14 mouse cellular contexts compared by ENCODE assay signal in genomic region chr4:148491448-148491847, GRCm38 (mm10). TPM values are rescaled to one million over a fixed set of nuclear protein-coding genes. Genes with fewer than 3 reads are reported as not detected.
A peak's percentile ranks its signal among the peaks of the same experiment; 100 is the strongest.
DNase-seq lines count a peak whose midpoint lies in the region; ATAC-seq and TF ChIP-seq lines count a peak whose summit lies in the region.
"Had no signal": no experiment of that assay in that cellular context is flagged by ENCODE, and none has a peak within 500 bp of the region (broad histone marks: within the 10 kb centered on the region; RNA-seq: fewer than 3 reads in every experiment).

No protein-coding gene starts in this region.

- no peaks in the 10 kb centered on the region for H3K9me3 ChIP-seq in forebrain, postnatal 0 days (ENCODE audit: low read length)
- H3K9me3 ChIP-seq in forebrain, embryonic 16.5 days (ENCODE audit: control insufficient read depth, low read length) = no peaks in the 10 kb centered on the region
- no peaks in the 10 kb centered on the region for H3K9me3 ChIP-seq in liver, postnatal 0 days (ENCODE audit: low read length)
- H3K9me3 ChIP-seq: embryonic facial prominence, embryonic 12.5 days; heart, embryonic 10.5 days; hindbrain, embryonic 10.5 days; limb, embryonic 10.5 days had no signal

- peaks cover 53% of the 10 kb centered on the region for H3K36me3 ChIP-seq in forebrain, postnatal 0 days (ENCODE audit: insufficient read depth)
- H3K36me3 ChIP-seq in forebrain, embryonic 16.5 days (ENCODE audit: control insufficient read depth, insufficient read depth) = peaks cover 24% of the 10 kb centered on the region
- peaks cover 53% of the 10 kb centered on the region for H3K36me3 ChIP-seq in liver, postnatal 0 days (replicated peaks; ENCODE audit: insufficient read depth, low read length)

- H3K27me3 ChIP-seq in forebrain, postnatal 0 days (ENCODE audit: insufficient read depth, low read length) = no peaks in the 10 kb centered on the region
- no peaks in the 10 kb centered on the region for H3K27me3 ChIP-seq in forebrain, embryonic 16.5 days (replicated peaks; ENCODE audit: control insufficient read depth, insufficient read depth, low read length)
- no peaks in the 10 kb centered on the region for H3K27me3 ChIP-seq in liver, postnatal 0 days (ENCODE audit: insufficient read depth, low read length)
- H3K27me3 ChIP-seq: embryonic facial prominence, embryonic 12.5 days had no signal

- no peak overlapping the region for H3K27ac ChIP-seq in forebrain, postnatal 0 days (ENCODE audit: low read depth, low read length)
- H3K27ac ChIP-seq in forebrain, embryonic 16.5 days (ENCODE audit: low read length) = no peak overlapping the region
- no peak overlapping the region for H3K27ac ChIP-seq in liver, postnatal 0 days (ENCODE audit: low read depth)
- H3K27ac ChIP-seq: embryonic facial prominence, embryonic 12.5 days; heart, embryonic 10.5 days; hindbrain, embryonic 10.5 days; limb, embryonic 10.5 days had no signal

- no peak overlapping the region for H3K9ac ChIP-seq in forebrain, postnatal 0 days
- no peak overlapping the region for H3K9ac ChIP-seq in forebrain, embryonic 16.5 days (replicated peaks; ENCODE audit: low read depth, low read length)
- no peak overlapping the region for H3K9ac ChIP-seq in liver, postnatal 0 days (replicated peaks)
- H3K9ac ChIP-seq: embryonic facial prominence, embryonic 12.5 days had no signal

- intact Hi-C loops in left cerebral cortex, postnatal 10 days (cut with DNase I) = no loop called here

- 56% methylated on average over 7 of the region's 7 CpGs for WGBS in forebrain, postnatal 0 days
- WGBS in forebrain, embryonic 16.5 days = 60% methylated on average over 7 of the region's 7 CpGs
- WGBS in liver, postnatal 0 days (ENCODE audit: insufficient replicate concordance) = 77% methylated on average over 7 of the region's 7 CpGs

- TF ChIP-seq CTCF in forebrain, postnatal 0 days (IDR thresholded peaks at IDR 0.05; ENCODE audit: low read depth) = peak; percentile 37; the same call in 1 of the 2 replicates
- no peak for TF ChIP-seq CTCF in liver, postnatal 0 days (IDR thresholded peaks at IDR 0.05; ENCODE audit: low read depth)

- DNase-seq in forebrain, postnatal 0 days = peak; percentile 40
- peak; percentile 33 to 42 for DNase-seq in left cerebral cortex, adult 18-20 months (ENCODE audit: low spot score in 2 of 2)
- DNase-seq in left cerebral cortex, postnatal 10 days (ENCODE audit: extremely low spot score in 1 of 2, low spot score in 2 of 2) = no peak
- DNase-seq in cerebellum, adult 18-20 months = peak; percentile 65 to 67
- peak; percentile 59 for DNase-seq in layer of hippocampus, adult 9-11 months
- DNase-seq in liver, postnatal 0 days = no peak
- DNase-seq: lung, adult 2 months had no signal

- no peak overlapping the region for H3K4me3 ChIP-seq in forebrain, postnatal 0 days (ENCODE audit: low read depth, low read length)
- no peak overlapping the region for H3K4me3 ChIP-seq in forebrain, embryonic 16.5 days (replicated peaks; ENCODE audit: low read length)
- no peak overlapping the region for H3K4me3 ChIP-seq in liver, postnatal 0 days (ENCODE audit: low read depth, low read length)
- H3K4me3 ChIP-seq: embryonic facial prominence, embryonic 12.5 days; heart, embryonic 10.5 days; hindbrain, embryonic 10.5 days; limb, embryonic 10.5 days; myocyte had no signal

- ATAC-seq in forebrain, postnatal 0 days = peak; percentile 53
- no peak for ATAC-seq in forebrain, embryonic 16.5 days
- ATAC-seq in liver, postnatal 0 days = no peak

- TF ChIP-seq EP300 in liver, postnatal 0 days (IDR thresholded peaks at IDR 0.05; ENCODE audit: low read depth) = no peak

- H3K4me1 ChIP-seq in forebrain, postnatal 0 days (ENCODE audit: insufficient read depth) = peaks cover 8% of the 10 kb centered on the region; the same call in 1 of the 2 replicates
- H3K4me1 ChIP-seq in forebrain, embryonic 16.5 days (replicated peaks; ENCODE audit: control insufficient read depth, insufficient read depth, low read length) = peaks cover 24% of the 10 kb centered on the region
- no peaks in the 10 kb centered on the region for H3K4me1 ChIP-seq in liver, postnatal 0 days (ENCODE audit: insufficient read depth)
- H3K4me1 ChIP-seq: embryonic facial prominence, embryonic 12.5 days had no signal

- H3K4me2 ChIP-seq in forebrain, postnatal 0 days (ENCODE audit: low read depth) = no peak overlapping the region
- no peak overlapping the region for H3K4me2 ChIP-seq in forebrain, embryonic 16.5 days (ENCODE audit: low read length)
- H3K4me2 ChIP-seq in liver, postnatal 0 days (ENCODE audit: low read depth, low read length) = no peak overlapping the region
- H3K4me2 ChIP-seq: embryonic facial prominence, embryonic 12.5 days had no signal

RNA-seq across cellular contexts. Expression of gene Angptl7, which starts 8.8 kb away (rescaled TPM):
- total RNA-seq in forebrain, postnatal 0 days (2014; rRNA removed) = 0.52 TPM in 1 of 2 replicates, not detected in the other
- polyA plus RNA-seq in forebrain, postnatal 0 days (2015; fragmentation: Nextera tagmentation; extraction: Ambion mirVana) = 0.21 and 0.33 TPM in 2 replicates
- polyA plus RNA-seq in forebrain, embryonic 16.5 days (2015; fragmentation: Nextera tagmentation; extraction: Ambion mirVana) = 0.29 and 0.32 TPM in 2 replicates
- total RNA-seq in left cerebral cortex, adult 18-20 months (2021) = under 1 TPM; 0.61 to 0.77 TPM
- under 1 TPM; 0.36 to 0.53 TPM for total RNA-seq in left cerebral cortex, postnatal 10 days (2021)
- polyA plus RNA-seq in liver, postnatal 0 days (2015; fragmentation: Nextera tagmentation; extraction: Ambion mirVana) = 1.3 TPM in 2 replicates
- total RNA-seq: megakaryocyte, adult 5-6 weeks had no signal

RNA-seq across cellular contexts. Expression of gene Mtor, which starts 43.0 kb away (rescaled TPM):
- total RNA-seq in forebrain, postnatal 0 days (2014; rRNA removed) = 35.2 and 43.6 TPM in 2 replicates
- 27.7 and 28.0 TPM in 2 replicates for polyA plus RNA-seq in forebrain, postnatal 0 days (2015; fragmentation: Nextera tagmentation; extraction: Ambion mirVana)
- polyA plus RNA-seq in forebrain, embryonic 16.5 days (2015; fragmentation: Nextera tagmentation; extraction: Ambion mirVana) = 23.1 and 24.2 TPM in 2 replicates
- total RNA-seq in left cerebral cortex, adult 18-20 months (2021) = 10 to 100 TPM; 91.6 to 97.9 TPM
- total RNA-seq in left cerebral cortex, postnatal 10 days (2021) = 10 to 100 TPM; 86.6 to 93.8 TPM
- polyA plus RNA-seq in liver, postnatal 0 days (2015; fragmentation: Nextera tagmentation; extraction: Ambion mirVana) = 12.3 and 13.0 TPM in 2 replicates

RNA-seq across cellular contexts. Expression of gene Ubiad1, which starts 46.9 kb away (rescaled TPM):
- 13.6 and 18.7 TPM in 2 replicates for total RNA-seq in forebrain, postnatal 0 days (2014; rRNA removed)
- polyA plus RNA-seq in forebrain, postnatal 0 days (2015; fragmentation: Nextera tagmentation; extraction: Ambion mirVana) = 11.7 and 12.2 TPM in 2 replicates
- 19.4 and 20.4 TPM in 2 replicates for polyA plus RNA-seq in forebrain, embryonic 16.5 days (2015; fragmentation: Nextera tagmentation; extraction: Ambion mirVana)
- 1 to 10 TPM; 8.0 to 9.2 TPM for total RNA-seq in left cerebral cortex, adult 18-20 months (2021)
- total RNA-seq in left cerebral cortex, postnatal 10 days (2021) = 1 to 10 TPM; 8.5 to 8.9 TPM
- 10.2 and 10.5 TPM in 2 replicates for polyA plus RNA-seq in liver, postnatal 0 days (2015; fragmentation: Nextera tagmentation; extraction: Ambion mirVana)

Comparison
In these comparisons a context has a peak if more than half of its experiments do, and no peak if none do; other contexts are left out.
1. DNase-seq: peak in forebrain, postnatal 0 days (single experiment), left cerebral cortex, adult 18-20 months (2 of 2), cerebellum, adult 18-20 months (2 of 2) and layer of hippocampus, adult 9-11 months (single experiment); none in left cerebral cortex, postnatal 10 days (0 of 2) and liver, postnatal 0 days (single experiment).